Mouse (Mus musculus) MEL (cell line): Measurements from ENCODE around the gene Ints5.

Experiments used
- CTCF ChIP-seq, 3 experiments: IDR thresholded peaks in 2 of 3; conservative IDR thresholded peaks in 1 of 3; 2 replicates each; pipeline ENCODE4 v1.5.1; 2011 to 2012; ENCODE audit warnings: low read length in 3 of 3, low read depth in 2 of 3, mild to moderate bottlenecking in 2 of 3, improper control_type of control experiment in 1 of 3, inconsistent platforms in 1 of 3, mixed read lengths in 1 of 3, moderate library complexity in 1 of 3; ENCODE audit not compliant: control insufficient read depth in 1 of 3, insufficient read depth in 1 of 3, poor library complexity in 1 of 3, severe bottlenecking in 1 of 3
- EP300 ChIP-seq, 2 experiments: IDR thresholded peaks; 2 replicates each; pipeline ENCODE4 v1.6.1; 2011; ENCODE audit warnings: improper control_type of control experiment in 2 of 2, low read length in 2 of 2, low read depth in 1 of 2, mild to moderate bottlenecking in 1 of 2
- SIN3A ChIP-seq: IDR thresholded peaks from 2 replicates; pipeline ENCODE4 v1.6.1; 2012; ENCODE audit warnings: low read length, improper control_type of control experiment, inconsistent platforms

DNA sequence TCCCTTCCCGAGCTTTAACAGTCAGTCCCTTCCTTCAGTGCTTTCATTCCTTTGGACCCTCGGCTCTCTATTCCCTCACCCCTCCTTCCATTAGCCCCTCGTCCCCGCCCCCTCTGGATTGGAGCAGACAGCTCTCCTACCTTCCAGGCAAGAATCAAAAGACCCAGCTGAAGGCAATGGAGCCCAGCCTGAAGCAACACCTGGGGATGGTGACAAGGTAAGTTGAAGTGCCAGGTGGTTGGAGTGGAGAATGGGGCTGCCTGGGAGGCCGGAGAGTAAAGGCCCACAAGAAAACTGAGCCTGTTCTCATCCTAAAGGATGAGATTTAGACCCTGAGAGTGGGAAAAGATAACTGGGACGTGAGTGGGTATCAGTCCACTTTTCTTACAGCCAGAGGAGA, 15.7 kb downstream of the Ints5 start:
- TF ChIP-seq CTCF (IDR thresholded peaks at IDR 0.05 in 2 of 3, conservative IDR thresholded peaks at IDR 0.05 in 1 of 3; ENCODE audit: control insufficient read depth in 1 of 3, insufficient read depth in 1 of 3, low read depth in 2 of 3, low read length in 3 of 3, poor library complexity in 1 of 3, severe bottlenecking in 1 of 3), result no peak
- no peak for TF ChIP-seq EP300 (IDR thresholded peaks at IDR 0.05; ENCODE audit: low read depth in 1 of 2, low read length in 2 of 2)
- no peak for TF ChIP-seq SIN3A
